Mouse (Mus musculus): ENCODE results near the gene Stfa3. TPM values are rescaled to one million over a fixed set of nuclear protein-coding genes. Genes with fewer than 3 reads are reported as not detected.
"Not testable (repeated sequence)": the region's sequence is repeated elsewhere in the genome, so short reads cannot be mapped to it uniquely, and the experiment has no call there.

Gene Stfa3
- polyA plus RNA-seq, 1 experiment, result not detected

DNA sequence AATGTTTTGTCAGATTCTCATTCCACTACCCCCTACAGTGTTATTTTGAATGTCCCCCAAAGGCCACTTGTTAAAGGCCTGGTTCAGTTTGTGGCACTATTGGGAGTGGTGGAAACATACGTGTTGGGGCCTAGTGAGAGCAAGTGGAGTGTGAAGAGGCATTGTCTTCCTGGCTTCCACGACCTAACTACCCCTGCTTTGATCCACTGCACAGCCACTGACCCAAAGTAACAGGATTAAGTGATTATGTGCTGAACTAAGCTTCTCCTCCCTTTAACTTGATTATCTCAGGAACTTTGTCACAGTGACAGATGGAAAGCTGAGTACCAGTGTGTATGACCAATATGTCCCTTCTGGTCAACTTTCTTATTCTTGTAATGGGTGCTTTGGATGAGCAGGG lies 5.2 kb upstream of the Stfa3 start:
- H3K4me3 ChIP-seq (ENCODE audit: low read depth, low read length), result no peak overlapping the region
- no peaks in the 10 kb centered on the region for H3K36me3 ChIP-seq (ENCODE audit: control insufficient read depth, insufficient read depth, low read length)
- TF ChIP-seq CTCF (IDR thresholded peaks at IDR 0.05; ENCODE audit: extremely low read depth, insufficient read length, insufficient replicate concordance, low read depth, low read length) (no peak), POLR2A (IDR thresholded peaks at IDR 0.05; ENCODE audit: low read depth, low read length) (no peak)
- 47% methylated on average over 2 of the region's 2 CpGs for WGBS
- no peak overlapping the region for H3K27ac ChIP-seq (ENCODE audit: insufficient read depth, low read depth, low read length)
- no peaks in the 10 kb centered on the region for H3K4me1 ChIP-seq (ENCODE audit: control insufficient read depth, insufficient read depth, insufficient read length, low read length)
- H3K27me3 ChIP-seq (ENCODE audit: control insufficient read depth, insufficient read depth, low read length), result no peaks in the 10 kb centered on the region

DNA sequence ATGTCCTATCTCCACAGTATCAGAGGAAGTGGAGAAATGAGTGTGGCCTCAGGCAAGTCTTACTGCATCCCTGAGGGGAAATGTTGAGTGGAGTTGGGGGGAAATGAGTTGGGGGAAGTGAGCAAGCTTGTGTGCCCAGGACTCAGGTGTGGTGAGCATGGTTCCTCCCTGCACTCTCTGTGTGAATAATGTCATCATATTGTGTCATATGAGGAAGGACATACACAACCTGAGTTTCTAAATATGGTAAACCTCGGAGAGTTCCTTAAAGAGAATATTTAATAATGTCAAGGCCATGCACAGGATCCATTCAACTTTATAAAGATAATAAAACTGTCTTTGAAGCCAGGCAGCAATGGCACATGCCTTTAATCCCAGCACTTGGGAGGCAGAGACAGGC lies 34.2 kb downstream of the Stfa3 start:
- not testable (repeated sequence) for H3K4me3 ChIP-seq (ENCODE audit: low read depth, low read length); H3K4me1 ChIP-seq (ENCODE audit: control insufficient read depth, insufficient read depth, insufficient read length, low read length); H3K27ac ChIP-seq (ENCODE audit: insufficient read depth, low read depth, low read length); H3K36me3 ChIP-seq (ENCODE audit: control insufficient read depth, insufficient read depth, low read length); H3K27me3 ChIP-seq (ENCODE audit: control insufficient read depth, insufficient read depth, low read length)
- 59% methylated on average over 1 of the region's 1 CpGs for WGBS

GRCm38 (mm10) chr16:36408357-36408756 lies 46.8 kb downstream of the Stfa3 start, which contains the start of gene Stfa2:
Gene Stfa2, minus strand, starts transcription at chr16:36408457.
- TF ChIP-seq CTCF (IDR thresholded peaks at IDR 0.05; ENCODE audit: extremely low read depth, insufficient read length, insufficient replicate concordance, low read depth, low read length), result no peak
- TF ChIP-seq POLR2A (IDR thresholded peaks at IDR 0.05; ENCODE audit: low read depth, low read length), result no peak
- no peaks in the 10 kb centered on the region for H3K27me3 ChIP-seq (ENCODE audit: control insufficient read depth, insufficient read depth, low read length)
- H3K4me3 ChIP-seq (ENCODE audit: low read depth, low read length), result no peak within 1 kb of the TSS
- H3K36me3 ChIP-seq (ENCODE audit: control insufficient read depth, insufficient read depth, low read length), result no peaks in the 10 kb centered on the region
- H3K27ac ChIP-seq (ENCODE audit: insufficient read depth, low read depth, low read length), result no peak within 1 kb of the TSS
- no peaks in the 10 kb centered on the region for H3K4me1 ChIP-seq (ENCODE audit: control insufficient read depth, insufficient read depth, insufficient read length, low read length)

Other genes starting within 250 kb of the Stfa3 start
- gene Gm5416, start 245.0 kb downstream of the Stfa3 start, polyA plus RNA-seq (2012; rRNA removed), result not detected in 2 replicates
- not detected in 2 replicates for gene 2010005H15Rik, start 233.9 kb downstream of the Stfa3 start, polyA plus RNA-seq (2012; rRNA removed)
- gene Stfa1, start 178.4 kb downstream of the Stfa3 start, polyA plus RNA-seq (2012; rRNA removed), result not detected in 2 replicates
- gene BC117090, start 121.1 kb downstream of the Stfa3 start, polyA plus RNA-seq (2012; rRNA removed), result not detected in 2 replicates
- gene BC100530, start 87.6 kb downstream of the Stfa3 start, polyA plus RNA-seq (2012; rRNA removed), result not detected in 2 replicates
- gene Stfa2, start 46.9 kb downstream of the Stfa3 start, polyA plus RNA-seq (2012; rRNA removed), result not detected in 2 replicates
- 0.05 and 0.06 TPM in 2 replicates for gene Casr, start 106.7 kb upstream of the Stfa3 start, polyA plus RNA-seq (2012; rRNA removed)
- 0.46 and 0.79 TPM in 2 replicates for gene Cd86, start 210.7 kb upstream of the Stfa3 start, polyA plus RNA-seq (2012; rRNA removed)
- 2.3 and 3.3 TPM in 2 replicates for gene Ildr1, start 238.6 kb upstream of the Stfa3 start, polyA plus RNA-seq (2012; rRNA removed)